Mouse (Mus musculus): Measurements from ENCODE around the gene Rad23b. TPM values are rescaled to one million over a fixed set of nuclear protein-coding genes. Genes with fewer than 3 reads are reported as not detected.
A peak's percentile ranks its signal among the peaks of the same experiment; 100 is the strongest.
"Not testable (repeated sequence)": the region's sequence is repeated elsewhere in the genome, so short reads cannot be mapped to it uniquely, and the experiment has no call there.

The Rad23b gene
- 174 and 179 TPM in 2 replicates for total RNA-seq (2014; rRNA removed; ENCODE audit: low replicate concordance)
- polyA plus RNA-seq (2015; fragmentation: Nextera tagmentation; extraction: Ambion mirVana) = 44.7 and 48.8 TPM in 2 replicates

GRCm38 (mm10) chr4:55349452-55350218, at the start of gene Rad23b:
Gene Rad23b (plus strand): TSS chr4:55350043.
- H3K4me3 ChIP-seq (ENCODE audit: low read depth, low read length) = peak within 1 kb of the TSS; percentile 95
- peak within 1 kb of the TSS; percentile 97 for H3K9ac ChIP-seq (replicated peaks; ENCODE audit: low read depth, low read length)
- no peaks in the 10 kb centered on the region for H3K9me3 ChIP-seq (replicated peaks; ENCODE audit: control insufficient read depth, low read length)
- peak; percentile 97 for ATAC-seq (ENCODE audit: insufficient read depth, low read depth)
- peak within 1 kb of the TSS; percentile 75 for H3K4me2 ChIP-seq (ENCODE audit: low read depth, low read length)
- peaks cover 25% of the 10 kb centered on the region for H3K4me1 ChIP-seq (ENCODE audit: control insufficient read depth, insufficient read depth)
- no peak for TF ChIP-seq EP300 (IDR thresholded peaks at IDR 0.05; ENCODE audit: low read depth)
- no peak; the same call in none of the 2 replicates for TF ChIP-seq CTCF (IDR thresholded peaks at IDR 0.05; ENCODE audit: low read depth)
- no peaks in the 10 kb centered on the region for H3K36me3 ChIP-seq (replicated peaks; ENCODE audit: control insufficient read depth, insufficient read depth, low read length)
- no peaks in the 10 kb centered on the region for H3K27me3 ChIP-seq (ENCODE audit: control insufficient read depth, insufficient read depth, low read length)
- H3K27ac ChIP-seq (ENCODE audit: low read depth) = peak within 1 kb of the TSS; percentile 92
- WGBS = 2% methylated on average over 76 of the region's 77 CpGs
- peak; percentile 97 for DNase-seq (ENCODE audit: low spot score)

DNA sequence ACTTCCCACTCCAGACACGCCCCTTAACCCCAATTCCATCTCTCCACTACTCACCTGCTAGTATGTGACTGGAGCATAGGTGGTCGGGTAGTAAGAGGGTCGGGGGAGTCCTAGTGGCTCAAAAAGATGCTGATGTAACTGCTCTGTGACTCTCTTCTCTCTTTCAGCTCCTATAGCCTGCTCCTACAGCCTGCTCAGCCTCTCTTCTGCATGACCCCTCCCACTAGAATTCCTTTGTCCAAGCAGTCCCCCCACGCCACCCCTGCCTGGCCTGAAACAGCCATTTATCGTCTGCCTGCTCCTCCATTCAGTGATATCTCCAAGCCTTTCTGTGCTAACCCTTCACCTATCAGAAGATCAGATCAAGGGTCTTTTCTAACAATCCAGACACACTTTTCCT, 45.7 kb upstream of the Rad23b start:
- H3K9ac ChIP-seq (replicated peaks; ENCODE audit: low read depth, low read length) = no peak overlapping the region
- no peak overlapping the region for H3K27ac ChIP-seq (ENCODE audit: low read depth)
- no peaks in the 10 kb centered on the region for H3K4me1 ChIP-seq (ENCODE audit: control insufficient read depth, insufficient read depth)
- no peak for DNase-seq (ENCODE audit: low spot score)
- TF ChIP-seq EP300 (IDR thresholded peaks at IDR 0.05; ENCODE audit: low read depth) = no peak
- TF ChIP-seq CTCF (IDR thresholded peaks at IDR 0.05; ENCODE audit: low read depth) = no peak
- ATAC-seq (ENCODE audit: insufficient read depth, low read depth) = no peak
- H3K9me3 ChIP-seq (replicated peaks; ENCODE audit: control insufficient read depth, low read length) = 0 out of 2 replicates have a peak, but pooled peaks cover 10% of the 10 kb centered on the region
- H3K4me2 ChIP-seq (ENCODE audit: low read depth, low read length) = no peak overlapping the region
- no peaks in the 10 kb centered on the region for H3K27me3 ChIP-seq (ENCODE audit: control insufficient read depth, insufficient read depth, low read length)
- 70% methylated on average over 5 of the region's 5 CpGs for WGBS
- H3K4me3 ChIP-seq (ENCODE audit: low read depth, low read length) = no peak overlapping the region
- H3K36me3 ChIP-seq (replicated peaks; ENCODE audit: control insufficient read depth, insufficient read depth, low read length) = no peaks in the 10 kb centered on the region

- Histone ChIP-seq H3K4me3 (ENCODE audit: low read depth, low read length) (no peak overlapping the region), H3K9ac (replicated peaks; ENCODE audit: low read depth, low read length) (no peak overlapping the region), H3K4me2 (ENCODE audit: low read depth, low read length) (no peak overlapping the region), H3K27me3 (ENCODE audit: control insufficient read depth, insufficient read depth, low read length) (no peaks in the 10 kb centered on the region), H3K4me1 (ENCODE audit: control insufficient read depth, insufficient read depth) (no peaks in the 10 kb centered on the region), H3K36me3 (replicated peaks; ENCODE audit: control insufficient read depth, insufficient read depth, low read length) (no peaks in the 10 kb centered on the region), H3K27ac (ENCODE audit: low read depth) (no peak overlapping the region), H3K9me3 (replicated peaks; ENCODE audit: control insufficient read depth, low read length) (0 out of 2 replicates have a peak, but pooled peaks cover 10% of the 10 kb centered on the region)
- DNase-seq (ENCODE audit: low spot score) (no peak), ATAC-seq (ENCODE audit: insufficient read depth, low read depth) (no peak)
- WGBS = 81% methylated on average over 4 of the region's 4 CpGs
- TF ChIP-seq CTCF (IDR thresholded peaks at IDR 0.05; ENCODE audit: low read depth) = no peak
- no peak for TF ChIP-seq EP300 (IDR thresholded peaks at IDR 0.05; ENCODE audit: low read depth)
Measured at GRCm38 (mm10) chr4:55306636-55307035, 43.2 kb upstream of the Rad23b start.

GRCm38 (mm10) chr4:55316726-55317125, 33.1 kb upstream of the Rad23b start:
- no peak overlapping the region for H3K4me3 ChIP-seq (ENCODE audit: low read depth, low read length)
- no peak overlapping the region for H3K27ac ChIP-seq (ENCODE audit: low read depth)
- 38% methylated on average over 4 of the region's 4 CpGs for WGBS
- no peak for DNase-seq (ENCODE audit: low spot score)
- no peak for ATAC-seq (ENCODE audit: insufficient read depth, low read depth)
- H3K9ac ChIP-seq (replicated peaks; ENCODE audit: low read depth, low read length) = no peak overlapping the region
- no peaks in the 10 kb centered on the region for H3K36me3 ChIP-seq (replicated peaks; ENCODE audit: control insufficient read depth, insufficient read depth, low read length)
- TF ChIP-seq CTCF (IDR thresholded peaks at IDR 0.05; ENCODE audit: low read depth) (no peak), EP300 (IDR thresholded peaks at IDR 0.05; ENCODE audit: low read depth) (no peak)
- no peak overlapping the region for H3K4me2 ChIP-seq (ENCODE audit: low read depth, low read length)
- no peaks in the 10 kb centered on the region for H3K9me3 ChIP-seq (replicated peaks; ENCODE audit: control insufficient read depth, low read length)
- no peaks in the 10 kb centered on the region for H3K4me1 ChIP-seq (ENCODE audit: control insufficient read depth, insufficient read depth)
- H3K27me3 ChIP-seq (ENCODE audit: control insufficient read depth, insufficient read depth, low read length) = no peaks in the 10 kb centered on the region

DNA sequence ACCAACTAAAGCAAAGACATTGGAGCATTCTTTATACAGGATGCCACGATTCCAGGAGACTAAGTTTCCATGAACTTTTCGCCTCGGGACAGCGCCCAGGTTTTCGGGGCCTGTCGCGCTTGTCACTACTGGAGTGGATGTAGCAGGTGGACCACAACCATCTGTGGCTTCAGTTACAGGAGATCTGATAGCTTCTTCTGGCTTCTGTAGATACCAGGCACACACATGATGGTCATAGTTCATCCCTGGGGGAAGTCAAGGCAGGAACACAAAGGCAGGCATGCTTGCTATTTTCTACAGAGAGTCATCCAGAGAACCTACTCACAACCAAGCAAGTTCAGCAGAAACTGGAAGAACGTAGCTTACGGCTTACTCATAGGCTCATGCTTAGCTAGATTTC, 31.5 kb upstream of the Rad23b start:
- not testable (repeated sequence) for H3K4me2 ChIP-seq (ENCODE audit: low read depth, low read length); H3K9ac ChIP-seq (replicated peaks; ENCODE audit: low read depth, low read length); H3K27ac ChIP-seq (ENCODE audit: low read depth); H3K36me3 ChIP-seq (replicated peaks; ENCODE audit: control insufficient read depth, insufficient read depth, low read length); H3K9me3 ChIP-seq (replicated peaks; ENCODE audit: control insufficient read depth, low read length); H3K27me3 ChIP-seq (ENCODE audit: control insufficient read depth, insufficient read depth, low read length); H3K4me1 ChIP-seq (ENCODE audit: control insufficient read depth, insufficient read depth); H3K4me3 ChIP-seq (ENCODE audit: low read depth, low read length); ATAC-seq (ENCODE audit: insufficient read depth, low read depth); DNase-seq (ENCODE audit: low spot score)
- WGBS = 95% methylated on average over 9 of the region's 9 CpGs
